Mouse (Mus musculus): ENCODE results near the gene Mptx2. TPM values are rescaled to one million over a fixed set of nuclear protein-coding genes. Genes with fewer than 3 reads are reported as not detected.
"Not testable (repeated sequence)": the region's sequence is repeated elsewhere in the genome, so short reads cannot be mapped to it uniquely, and the experiment has no call there.

Mptx2 gene
- polyA plus RNA-seq, 1 experiment from 2014 or later: not detected

DNA sequence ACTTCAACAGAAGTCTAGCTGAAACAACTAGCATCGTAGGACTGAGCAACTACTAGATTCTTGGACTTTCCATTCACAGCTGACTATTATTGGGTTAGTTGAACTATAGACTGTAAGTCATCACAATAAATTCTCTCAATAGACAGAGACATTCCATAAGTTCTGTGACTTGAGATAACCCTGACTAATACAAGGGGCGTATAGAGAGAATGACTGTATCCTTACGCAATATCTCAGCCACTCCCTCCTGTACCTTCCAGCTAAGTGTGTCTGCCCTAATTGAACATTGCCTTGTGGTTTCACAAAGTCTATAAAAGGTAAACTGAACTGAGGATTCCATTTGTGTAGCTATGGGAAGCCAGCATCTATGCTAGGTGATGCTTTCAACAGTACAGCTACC is 27.7 kb downstream of the Mptx2 start:
- Histone ChIP-seq H3K9ac (no peak overlapping the region), H3K36me3 (no peaks in the 10 kb centered on the region), H3K27ac (replicated peaks) (no peak overlapping the region), H3K27me3 (no peaks in the 10 kb centered on the region), H3K4me1 (replicated peaks) (no peaks in the 10 kb centered on the region), H3K4me3 (no peak overlapping the region), H3K9me3 (no peaks in the 10 kb centered on the region), H3K4me2 (no peak overlapping the region)
- WGBS: 95% methylated on average over 3 of the region's 3 CpGs
- no peak for ATAC-seq (ENCODE audit: low FRiP score, low read depth)

DNA sequence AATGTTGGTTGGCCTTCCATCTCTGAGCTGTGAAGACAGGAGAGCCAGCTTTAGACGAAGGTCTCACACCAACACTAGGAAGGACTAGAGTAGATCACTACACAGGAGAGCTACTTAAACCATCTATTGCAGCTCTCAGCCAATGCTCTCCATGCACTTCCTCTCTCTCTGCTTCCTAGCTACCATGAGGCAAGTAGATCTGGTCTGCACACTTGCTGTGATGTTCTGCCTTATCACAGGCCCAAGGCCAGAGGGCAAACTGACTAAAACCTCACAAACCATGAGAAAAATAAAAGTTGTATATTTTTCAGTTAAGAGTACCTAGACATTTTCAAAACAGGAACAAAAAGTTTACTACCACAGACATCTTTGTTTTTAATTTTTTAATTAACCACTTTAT is 40.6 kb downstream of the Mptx2 start:
- H3K9me3 ChIP-seq; H3K27me3 ChIP-seq; H3K4me2 ChIP-seq; H3K36me3 ChIP-seq; H3K4me1 ChIP-seq (replicated peaks); ATAC-seq (ENCODE audit: low FRiP score, low read depth); H3K4me3 ChIP-seq; H3K27ac ChIP-seq (replicated peaks); H3K9ac ChIP-seq: not testable (repeated sequence)
- 83% methylated on average over 1 of the region's 1 CpGs for WGBS

DNA sequence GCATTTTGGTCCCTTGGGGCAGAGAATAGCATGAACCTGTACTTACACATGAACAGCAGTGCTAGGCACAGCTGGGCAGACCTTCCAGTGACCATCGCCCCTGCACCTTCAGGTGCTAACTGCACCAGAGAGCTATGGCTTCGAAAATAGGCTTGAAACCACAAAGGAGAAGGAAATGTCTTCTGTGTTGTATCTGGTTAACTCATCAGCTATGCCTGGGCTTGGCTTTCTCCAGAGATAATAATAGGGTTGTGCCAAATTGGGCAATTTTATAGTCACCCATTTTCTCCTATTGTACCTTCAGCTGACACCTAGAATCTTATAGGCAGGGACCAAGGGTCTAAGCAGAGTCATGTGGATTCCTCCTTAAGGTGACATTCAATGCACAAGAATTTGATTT is 50.5 kb downstream of the Mptx2 start, which contains the start of gene Fcer1a:
Gene Fcer1a (minus strand): TSS at position 134 of the 400 bp plus-strand sequence.
- no peak for ATAC-seq (ENCODE audit: low FRiP score, low read depth)
- no peaks in the 10 kb centered on the region for H3K27me3 ChIP-seq
- 86% methylated on average over 2 of the region's 2 CpGs for WGBS
- no peaks in the 10 kb centered on the region for H3K9me3 ChIP-seq
- no peak within 1 kb of the TSS for H3K9ac ChIP-seq
- no peak within 1 kb of the TSS for H3K4me3 ChIP-seq
- no peaks in the 10 kb centered on the region for H3K4me1 ChIP-seq (replicated peaks)
- no peaks in the 10 kb centered on the region for H3K36me3 ChIP-seq
- no peak within 1 kb of the TSS for H3K27ac ChIP-seq (replicated peaks)
- H3K4me2 ChIP-seq: no peak within 1 kb of the TSS

Other genes starting within 250 kb of the Mptx2 start
- gene Olfr1408, start 140.4 kb downstream of the Mptx2 start, polyA plus RNA-seq (2015; fragmentation: Nextera tagmentation; extraction: Ambion mirVana): not detected in 2 replicates
- gene Olfr1406, start 87.1 kb downstream of the Mptx2 start, polyA plus RNA-seq (2015; fragmentation: Nextera tagmentation; extraction: Ambion mirVana): not detected in 2 replicates
- not detected in 2 replicates for gene Olfr218, start 80.0 kb downstream of the Mptx2 start, polyA plus RNA-seq (2015; fragmentation: Nextera tagmentation; extraction: Ambion mirVana)
- gene Olfr1404, start 65.4 kb downstream of the Mptx2 start, polyA plus RNA-seq (2015; fragmentation: Nextera tagmentation; extraction: Ambion mirVana): not detected in 2 replicates
- not detected in 2 replicates for gene Fcer1a, start 50.6 kb downstream of the Mptx2 start, polyA plus RNA-seq (2015; fragmentation: Nextera tagmentation; extraction: Ambion mirVana)
- not detected in 2 replicates for gene Olfr418, start 11.8 kb downstream of the Mptx2 start, polyA plus RNA-seq (2015; fragmentation: Nextera tagmentation; extraction: Ambion mirVana)
- gene Ackr1, start 56.0 kb upstream of the Mptx2 start, polyA plus RNA-seq (2015; fragmentation: Nextera tagmentation; extraction: Ambion mirVana): 18.6 and 19.9 TPM in 2 replicates
- 0.83 and 2.0 TPM in 2 replicates for gene Aim2, start 73.1 kb upstream of the Mptx2 start, polyA plus RNA-seq (2015; fragmentation: Nextera tagmentation; extraction: Ambion mirVana)
- gene Cadm3, start 89.9 kb upstream of the Mptx2 start, polyA plus RNA-seq (2015; fragmentation: Nextera tagmentation; extraction: Ambion mirVana): 81.5 and 84.8 TPM in 2 replicates
- gene Ifi206, start 213.3 kb upstream of the Mptx2 start, polyA plus RNA-seq (2015; fragmentation: Nextera tagmentation; extraction: Ambion mirVana): 0.30 TPM in 1 of 2 replicates, not detected in the other

Measured in hindbrain, embryonic 15.5 days (tissue).